Mouse (Mus musculus): Measurements from ENCODE around the gene Acer3. TPM values are rescaled to one million over a fixed set of nuclear protein-coding genes. Genes with fewer than 3 reads are reported as not detected.

The Acer3 gene
- total and polyA plus RNA-seq, 3 experiments = 17.2 to 41.7 TPM; not detected in 1

GRCm38 (mm10) chr7:98340343-98340742 lies 19.3 kb upstream of the Acer3 start:
- Histone ChIP-seq H3K27me3 (ENCODE audit: control insufficient read depth in 1 of 2, insufficient read depth in 2 of 2, low read length in 2 of 2) (no peaks in the 10 kb centered on the region), H3K4me3 (ENCODE audit: control insufficient read depth in 1 of 2, insufficient read depth in 1 of 2, low read depth in 2 of 2, low read length in 2 of 2) (peak overlapping the region; percentile 1 to 41; a peak in 3 of 4 replicates), H3K4me1 (ENCODE audit: control insufficient read depth in 1 of 2, insufficient read depth in 2 of 2, low read length in 2 of 2) (peaks cover 4 to 17% of the 10 kb centered on the region in 2 experiments), H3K36me3 (ENCODE audit: control insufficient read depth in 1 of 2, insufficient read depth in 2 of 2, low read length in 2 of 2) (peaks cover 0 to 10% of the 10 kb centered on the region in 2 experiments; a peak in 2 of 4 replicates), H3K79me2 (ENCODE audit: control insufficient read depth, insufficient read depth, low read length, poor library complexity) (no peaks in the 10 kb centered on the region), H3K9me3 (replicated peaks; ENCODE audit: insufficient read depth, low read length) (no peaks in the 10 kb centered on the region), H3K9ac (ENCODE audit: control insufficient read depth, low read depth, low read length, poor library complexity, severe bottlenecking) (no peak overlapping the region), H3K27ac (ENCODE audit: control insufficient read depth, low read depth, low read length) (no peak overlapping the region)
- peak; percentile 73 for TF ChIP-seq GATA1 (IDR thresholded peaks at IDR 0.05; ENCODE audit: low read depth, low read length)
- TF ChIP-seq TBP (IDR thresholded peaks at IDR 0.05; ENCODE audit: low read depth, low read length) = no peak
- TF ChIP-seq POLR2AphosphoS2 (IDR thresholded peaks at IDR 0.05; ENCODE audit: low read length) = no peak
- no peak for TF ChIP-seq MAZ (IDR thresholded peaks at IDR 0.05; ENCODE audit: low read depth, low read length)
- no peak for TF ChIP-seq ZMIZ1 (IDR thresholded peaks at IDR 0.05; ENCODE audit: low read depth, low read length)
- no peak for TF ChIP-seq SIN3A (IDR thresholded peaks at IDR 0.05; ENCODE audit: low read length)
- TF ChIP-seq RCOR1 (IDR thresholded peaks at IDR 0.05; ENCODE audit: low read depth, low read length) = peak; percentile 53; the same call in 1 of the 2 replicates
- no peak for TF ChIP-seq USF1 (IDR thresholded peaks at IDR 0.05; ENCODE audit: low read depth, low read length)
- TF ChIP-seq EP300 (IDR thresholded peaks at IDR 0.05; ENCODE audit: low read depth in 1 of 2, low read length in 2 of 2) = peak in 1 of 2 experiments; percentile 19; a peak in 1 of 4 replicates
- TF ChIP-seq HCFC1 (IDR thresholded peaks at IDR 0.05; ENCODE audit: low read depth, low read length) = no peak
- no peak for TF ChIP-seq E2F4 (IDR thresholded peaks at IDR 0.05; ENCODE audit: borderline replicate concordance, low read depth, low read length)
- no peak for TF ChIP-seq CTCF (IDR thresholded peaks at IDR 0.05 in 2 of 3, conservative IDR thresholded peaks at IDR 0.05 in 1 of 3; ENCODE audit: control insufficient read depth in 1 of 3, insufficient read depth in 1 of 3, low read depth in 2 of 3, low read length in 3 of 3, poor library complexity in 1 of 3, severe bottlenecking in 1 of 3)
- TF ChIP-seq JUND (IDR thresholded peaks at IDR 0.05; ENCODE audit: low read depth, low read length) = no peak
- no peak for TF ChIP-seq UBTF (IDR thresholded peaks at IDR 0.05; ENCODE audit: borderline replicate concordance, insufficient read depth, low read depth, low read length)
- TF ChIP-seq MYC (IDR thresholded peaks at IDR 0.05; ENCODE audit: low read depth, low read length) = no peak
- DNase-seq (ENCODE audit: low read depth, low spot score) = peak; percentile 12

GRCm38 (mm10) chr7:98333987-98334386 lies 13.0 kb upstream of the Acer3 start:
- Histone ChIP-seq H3K4me3 (ENCODE audit: control insufficient read depth in 1 of 2, insufficient read depth in 1 of 2, low read depth in 2 of 2, low read length in 2 of 2) (no peak overlapping the region), H3K36me3 (ENCODE audit: control insufficient read depth in 1 of 2, insufficient read depth in 2 of 2, low read length in 2 of 2) (peaks cover 0 to 20% of the 10 kb centered on the region in 2 experiments; a peak in 2 of 4 replicates), H3K27ac (ENCODE audit: control insufficient read depth, low read depth, low read length) (0 out of 2 replicates have a peak overlapping the region, but pooled peaks have one; percentile 5), H3K27me3 (ENCODE audit: control insufficient read depth in 1 of 2, insufficient read depth in 2 of 2, low read length in 2 of 2) (no peaks in the 10 kb centered on the region), H3K79me2 (ENCODE audit: control insufficient read depth, insufficient read depth, low read length, poor library complexity) (no peaks in the 10 kb centered on the region), H3K4me1 (ENCODE audit: control insufficient read depth in 1 of 2, insufficient read depth in 2 of 2, low read length in 2 of 2) (peaks cover 9 to 32% of the 10 kb centered on the region in 2 experiments), H3K9me3 (replicated peaks; ENCODE audit: insufficient read depth, low read length) (no peaks in the 10 kb centered on the region), H3K9ac (ENCODE audit: control insufficient read depth, low read depth, low read length, poor library complexity, severe bottlenecking) (0 out of 2 replicates have a peak overlapping the region, but pooled peaks have one; percentile 9)
- no peak for TF ChIP-seq KAT2A (conservative IDR thresholded peaks at IDR 0.05; ENCODE audit: low read depth, low read length)
- TF ChIP-seq GATA1 (IDR thresholded peaks at IDR 0.05; ENCODE audit: low read depth, low read length) = peak; percentile 34; the same call in 1 of the 2 replicates
- no peak for TF ChIP-seq UBTF (IDR thresholded peaks at IDR 0.05; ENCODE audit: borderline replicate concordance, insufficient read depth, low read depth, low read length)
- no peak for TF ChIP-seq POLR2AphosphoS2 (IDR thresholded peaks at IDR 0.05; ENCODE audit: low read length)
- TF ChIP-seq MYC (IDR thresholded peaks at IDR 0.05; ENCODE audit: low read depth, low read length) = no peak
- TF ChIP-seq CHD1 (IDR thresholded peaks at IDR 0.05; ENCODE audit: low read depth, low read length) = no peak
- no peak for TF ChIP-seq SMC3 (IDR thresholded peaks at IDR 0.05; ENCODE audit: low read depth, low read length)
- TF ChIP-seq EP300 (IDR thresholded peaks at IDR 0.05; ENCODE audit: low read depth in 1 of 2, low read length in 2 of 2) = peak in 1 of 2 experiments; percentile 62; a peak in 2 of 4 replicates
- DNase-seq (ENCODE audit: low read depth, low spot score) = peak; percentile 64

All from MEL (cell line).